Mouse (Mus musculus) erythroblast, adult 5-6 weeks (primary cell): ENCODE data around the gene Naa40. TPM values are rescaled to one million over a fixed set of nuclear protein-coding genes. Genes with fewer than 3 reads are reported as not detected.

Experiments
- ATAC-seq: replicated peaks from 2 replicates; pipeline ENCODE4 v1.8.0; 2016; ENCODE audit warnings: moderate number of reproducible peaks, mild to moderate bottlenecking, moderate TSS enrichment, inconsistent platforms; ENCODE audit not compliant: poor library complexity, low FRiP score, severe bottlenecking
- total RNA-seq, 2 experiments: library from RNA; stranded (forward) in 1 of 2; stranded (reverse) in 1 of 2; fragments of 150-400 nt in 1 of 2; fragments of 200-764, 138-1000 nt in 1 of 2; gene quantifications; 2 replicates each; pipeline versions ENCODE4 v1.2.3 to v1.2.4; 2015 to 2017; ENCODE audit warnings: low replicate concordance in 2 of 2

The Naa40 gene
- total RNA-seq, 2 experiments from 2014 or later = 12.5 to 15.1 TPM

DNA sequence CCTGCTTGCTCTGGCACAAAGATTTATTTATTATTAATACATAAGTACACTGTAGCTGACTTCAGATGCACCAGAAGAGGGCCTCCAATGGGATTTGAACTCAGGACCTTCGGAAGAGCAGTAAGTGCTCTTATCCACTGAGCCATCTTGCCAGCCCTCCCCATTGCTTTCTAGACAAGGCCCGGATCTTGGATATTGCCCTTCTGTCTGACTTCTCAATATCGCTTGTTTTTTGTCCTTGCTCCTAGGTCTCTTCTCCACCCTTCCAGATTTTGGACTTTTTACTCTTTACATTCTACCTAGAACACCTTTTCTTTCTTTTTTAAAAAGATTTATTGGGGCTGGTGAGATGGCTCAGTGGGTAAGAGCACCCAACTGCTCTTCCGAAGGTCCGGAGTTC is 22.2 kb downstream of the Naa40 start:
- ATAC-seq = no peak

DNA sequence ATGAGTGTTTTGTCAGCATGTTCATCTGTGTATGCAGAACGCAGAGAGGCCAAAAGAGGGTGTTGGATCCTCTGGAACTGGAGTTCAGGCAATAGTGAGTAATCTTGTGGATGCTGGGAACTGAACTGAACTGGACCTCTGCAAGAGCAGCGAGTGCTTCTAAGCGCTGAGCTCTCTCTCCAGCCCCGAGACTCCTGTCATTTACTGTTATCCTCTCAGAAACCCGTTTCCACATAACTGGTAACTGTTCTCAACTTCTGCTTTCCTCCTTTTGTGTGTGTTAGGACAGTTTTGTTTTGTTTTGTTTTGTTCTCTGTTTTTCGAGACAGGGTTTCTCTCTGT is 23.1 kb downstream of the Naa40 start:
- peak; percentile 41 for ATAC-seq

DNA sequence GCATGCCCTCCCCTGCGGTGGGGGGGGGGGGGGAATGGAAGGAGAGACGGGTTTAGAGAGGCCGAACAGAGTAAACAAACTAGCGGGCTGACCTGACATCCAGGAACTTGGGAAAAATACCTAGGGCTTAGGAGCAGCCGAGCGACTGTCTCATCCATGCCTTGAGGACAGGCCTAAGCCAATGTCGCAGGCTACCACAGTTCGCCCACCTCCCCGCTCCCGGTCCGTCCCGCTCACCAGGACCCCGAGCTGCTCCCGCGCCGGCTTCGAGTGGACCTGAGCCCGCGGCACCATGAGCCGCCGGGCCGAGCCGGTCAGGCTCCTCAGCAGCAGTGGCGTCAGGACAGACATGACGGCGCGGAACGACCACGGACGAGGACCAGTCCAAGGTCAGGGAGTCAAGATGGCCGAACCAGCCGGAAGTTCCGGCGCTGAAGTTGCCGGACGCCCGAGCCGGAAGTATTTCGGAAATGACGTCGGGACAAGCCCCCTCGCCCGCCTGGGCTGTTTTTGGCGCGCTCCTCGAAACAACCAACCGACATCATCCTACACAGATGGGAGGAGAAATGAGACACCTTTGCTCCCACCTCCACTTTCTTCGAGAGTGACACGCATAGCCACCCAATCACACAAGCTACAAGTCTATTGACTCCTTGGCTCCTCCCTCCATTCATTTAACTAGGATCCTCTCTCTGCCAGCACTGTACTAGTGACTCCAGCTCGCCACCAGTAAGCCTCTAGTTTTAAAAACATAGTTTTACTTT is 23.6 kb downstream of the Naa40 start, which contains the start of gene Cox8a:
TSS of gene Cox8a (minus strand) at position 455 of the 764 bp plus-strand sequence.
- peak; percentile 99 for ATAC-seq

DNA sequence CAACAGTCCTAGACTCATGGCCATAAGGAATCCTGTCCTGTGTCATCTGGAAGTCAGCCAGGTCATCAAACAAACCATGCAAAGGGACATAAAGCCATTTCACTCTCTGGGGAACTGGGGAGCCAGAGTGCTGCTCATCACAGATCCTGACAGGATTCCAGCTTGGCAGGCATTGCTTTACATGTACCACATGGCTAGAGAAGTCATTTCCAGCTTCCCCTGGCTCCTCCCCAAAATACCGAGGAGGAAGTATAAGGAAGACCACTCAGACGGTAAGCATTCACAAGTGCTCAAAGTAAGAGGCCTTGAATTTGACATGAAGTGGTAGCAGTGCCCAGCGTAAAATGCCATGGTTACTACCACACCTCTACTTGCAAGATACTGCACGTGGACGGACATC is 26.5 kb downstream of the Naa40 start:
- no peak for ATAC-seq

DNA sequence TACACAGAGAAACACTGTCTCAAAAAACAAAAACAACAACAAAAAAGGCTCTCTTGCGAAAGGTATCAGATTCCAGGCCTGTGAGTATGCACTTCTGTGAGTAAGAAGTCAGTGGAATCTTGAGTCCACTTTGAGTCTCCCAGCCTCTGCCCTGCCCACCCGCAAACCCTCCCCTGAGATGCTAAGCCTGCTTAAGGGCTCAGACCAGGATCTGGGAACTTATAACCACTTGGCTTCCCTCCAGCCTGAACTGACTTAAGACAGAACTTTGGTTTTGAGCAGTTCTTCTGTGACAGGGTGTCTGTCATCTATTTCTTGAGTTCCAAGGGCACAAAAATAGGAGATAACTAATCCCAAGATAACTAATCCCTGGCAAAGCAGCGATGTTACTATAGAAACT is 28.0 kb downstream of the Naa40 start:
- ATAC-seq = no peak

DNA sequence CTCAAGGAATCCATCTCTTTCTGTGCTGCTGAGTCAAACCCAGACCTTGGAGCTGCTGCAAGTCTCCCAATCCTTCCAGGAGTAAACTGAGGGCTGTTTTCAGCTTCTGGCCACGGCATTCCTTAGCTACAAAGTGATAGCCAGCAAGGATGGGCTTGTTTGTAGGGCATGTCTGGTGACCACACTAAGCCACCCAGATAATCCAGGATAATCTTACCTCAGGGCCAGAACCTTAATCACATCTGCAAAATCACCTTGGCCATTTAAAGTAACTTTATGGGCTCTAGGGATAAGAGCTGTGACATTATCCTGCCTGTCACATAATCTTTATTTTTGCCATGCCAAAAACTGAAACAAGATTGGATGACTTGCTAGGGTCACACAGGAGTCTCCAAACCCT is 28.8 kb downstream of the Naa40 start:
- ATAC-seq = no peak

GRCm38 (mm10) chr19:7209907-7210646 is 30.9 kb downstream of the Naa40 start:
- ATAC-seq = no peak

- ATAC-seq = peak; percentile 96
These were observed 34.9 kb downstream of the Naa40 start, which contains the start of gene Otub1 for GRCm38 (mm10) chr19:7205753-7206736. Otub1 (minus strand) TSS chr19:7206316.

- ATAC-seq = peak; percentile 28; the same call in 1 of the 2 replicates
These were observed 35.7 kb downstream of the Naa40 start for GRCm38 (mm10) chr19:7205326-7205725.

DNA sequence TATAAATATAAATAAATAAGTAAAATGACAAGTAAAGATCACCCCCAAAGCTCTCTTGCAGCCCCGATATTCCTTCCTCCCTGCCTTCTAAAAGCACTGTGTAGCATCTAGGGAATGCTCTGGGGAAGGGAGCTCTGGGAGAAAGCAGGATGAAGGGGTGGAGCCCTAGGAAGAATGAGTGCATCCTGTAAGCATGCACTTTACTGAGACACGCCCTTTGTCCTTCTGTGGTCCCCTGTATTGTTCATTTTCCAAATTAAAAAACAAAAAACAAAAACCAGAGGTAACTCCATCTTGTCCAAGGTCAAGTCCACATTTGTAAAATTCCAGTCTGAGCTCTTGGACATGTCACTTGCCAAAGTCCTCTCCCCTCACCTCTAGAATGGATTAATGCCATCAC is 36.1 kb downstream of the Naa40 start:
- ATAC-seq = no peak

DNA sequence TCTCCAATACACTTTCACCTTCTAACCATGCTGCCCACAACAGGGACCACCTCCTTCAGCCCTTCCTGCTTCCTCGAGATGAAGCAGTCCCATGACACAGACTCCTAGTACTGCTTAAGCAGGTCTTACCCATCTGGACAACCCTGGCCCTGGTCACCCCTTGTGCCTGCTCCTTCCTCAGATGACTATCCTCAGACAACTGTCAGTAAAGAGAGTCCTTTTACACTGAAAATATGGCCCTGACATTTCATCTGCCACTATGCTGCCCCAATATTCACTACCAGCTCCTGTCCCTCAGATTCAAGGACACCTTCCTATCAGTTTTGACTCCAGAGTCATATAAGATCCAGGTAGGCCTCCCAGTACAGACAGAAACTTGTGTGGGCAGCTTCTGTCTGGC is 40.6 kb downstream of the Naa40 start:
- no peak for ATAC-seq

- ATAC-seq = no peak
These were observed 41.9 kb downstream of the Naa40 start for GRCm38 (mm10) chr19:7199089-7199488.

GRCm38 (mm10) chr19:7197445-7197844 is 43.5 kb downstream of the Naa40 start:
- ATAC-seq = no peak

- no peak for ATAC-seq
These were observed 44.2 kb downstream of the Naa40 start for GRCm38 (mm10) chr19:7196741-7197270.

DNA sequence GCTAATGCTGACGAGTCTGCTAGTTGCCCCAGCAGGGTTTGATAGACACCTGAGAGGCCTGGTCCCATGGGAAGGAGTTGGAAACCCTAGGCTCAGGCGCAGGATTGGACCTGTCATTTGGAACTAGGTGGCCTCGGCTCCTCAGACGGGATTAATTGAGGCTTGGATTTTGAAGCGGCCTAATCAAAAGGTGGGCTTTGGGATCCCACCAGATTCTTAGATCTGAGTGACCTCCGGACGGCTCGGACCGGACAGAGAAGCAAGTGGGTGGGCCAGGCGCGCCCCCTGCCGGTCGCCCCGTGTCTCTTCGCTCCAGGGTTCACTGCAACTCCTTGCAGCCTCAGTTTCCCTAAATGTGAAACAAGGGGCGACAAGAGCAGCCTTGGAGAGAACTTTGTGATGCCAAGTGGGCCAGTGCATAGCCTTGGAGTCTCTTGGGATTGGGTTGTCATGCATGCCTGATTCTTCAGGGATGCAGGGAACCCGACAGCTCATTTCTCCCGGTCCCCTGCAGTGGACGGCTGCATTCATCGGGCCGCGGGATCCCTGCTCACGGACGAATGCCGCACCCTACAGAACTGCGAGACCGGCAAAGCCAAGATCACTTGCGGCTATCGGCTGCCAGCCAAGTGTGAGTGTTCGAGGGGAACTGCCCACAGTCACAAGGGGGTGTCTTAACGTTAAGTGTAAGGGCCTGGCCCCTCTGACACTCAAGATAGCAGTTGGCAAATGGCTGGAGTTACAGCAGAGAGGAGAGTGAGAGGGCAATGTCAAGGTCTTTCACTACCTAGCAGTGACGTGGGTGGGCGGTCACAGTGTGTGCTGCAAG is 44.9 kb downstream of the Naa40 start:
- ATAC-seq = peak; percentile 77

- no peak for ATAC-seq
These were observed 48.4 kb downstream of the Naa40 start for GRCm38 (mm10) chr19:7192561-7192967.

- no peak for ATAC-seq
These were observed 49.3 kb downstream of the Naa40 start for GRCm38 (mm10) chr19:7191639-7192038.

GRCm38 (mm10) chr19:7190986-7191385 is 50.0 kb downstream of the Naa40 start:
- ATAC-seq = no peak

GRCm38 (mm10) chr19:7189026-7189425 is 52.0 kb downstream of the Naa40 start:
- no peak for ATAC-seq
